Mouse (Mus musculus): ENCODE data around the gene Erc1. TPM values are rescaled to one million over a fixed set of nuclear protein-coding genes. Genes with fewer than 3 reads are reported as not detected.

Erc1 gene
- polyA plus RNA-seq, 1 experiment, result 3.0 TPM

DNA sequence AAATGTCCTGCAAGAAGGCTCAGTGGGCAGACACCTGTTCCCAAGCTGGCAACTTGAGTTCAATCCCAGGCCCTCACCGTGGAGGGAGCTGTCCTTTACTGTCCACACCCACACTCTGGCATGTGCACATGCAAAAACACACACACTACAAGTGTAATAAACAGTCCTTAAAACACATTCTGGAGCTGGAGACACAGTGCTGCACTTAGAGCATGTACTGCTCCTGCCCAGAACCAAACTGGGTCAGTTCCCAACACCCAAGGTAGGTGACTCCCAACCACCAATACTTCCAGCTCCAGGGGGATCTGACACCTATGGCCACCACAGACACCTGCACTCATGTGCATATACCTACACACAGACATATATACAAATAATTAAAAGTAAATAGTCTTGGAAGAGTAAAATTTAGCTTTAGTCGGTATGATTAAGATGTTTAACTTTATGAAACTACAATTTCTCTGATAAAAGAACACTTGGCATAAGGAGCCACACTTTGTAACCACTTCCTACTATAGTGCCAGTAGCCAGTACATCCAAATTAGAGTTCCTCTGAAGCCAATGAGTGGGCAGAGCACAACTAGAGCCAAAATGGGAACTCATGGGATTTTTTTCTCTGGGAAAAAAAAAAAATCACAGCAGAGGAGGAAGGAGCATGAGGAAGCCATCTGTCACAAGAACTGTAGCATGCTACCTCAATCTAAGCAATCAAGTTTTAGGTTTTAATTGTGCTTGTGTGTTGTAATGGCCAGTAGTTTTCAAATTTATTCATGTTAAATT is 39.1 kb downstream of the Erc1 start:
- 71% methylated on average over 2 of the region's 2 CpGs for whole genome bisulfite sequencing
- Histone ChIP-seq H3K36me3 (ENCODE audit: control insufficient read depth, insufficient read depth, low read length) (no peaks in the 10 kb centered on the region), H3K27me3 (ENCODE audit: control insufficient read depth, insufficient read depth, low read length) (no peaks in the 10 kb centered on the region), H3K4me1 (ENCODE audit: control insufficient read depth, insufficient read depth, insufficient read length) (no peaks in the 10 kb centered on the region), H3K4me3 (ENCODE audit: extremely low read depth, insufficient read depth, insufficient read length) (no peak overlapping the region), H3K27ac (ENCODE audit: insufficient read depth, low read length) (no peak overlapping the region)
- no peak for DNase-seq (ENCODE audit: low read depth in 1 of 2, low spot score in 2 of 2)
- no peak for TF ChIP-seq CTCF (IDR thresholded peaks at IDR 0.05; ENCODE audit: extremely low read depth, insufficient read depth, insufficient read length, insufficient replicate concordance)
- no peak for TF ChIP-seq POLR2A (IDR thresholded peaks at IDR 0.05; ENCODE audit: low read depth, low read length)

DNA sequence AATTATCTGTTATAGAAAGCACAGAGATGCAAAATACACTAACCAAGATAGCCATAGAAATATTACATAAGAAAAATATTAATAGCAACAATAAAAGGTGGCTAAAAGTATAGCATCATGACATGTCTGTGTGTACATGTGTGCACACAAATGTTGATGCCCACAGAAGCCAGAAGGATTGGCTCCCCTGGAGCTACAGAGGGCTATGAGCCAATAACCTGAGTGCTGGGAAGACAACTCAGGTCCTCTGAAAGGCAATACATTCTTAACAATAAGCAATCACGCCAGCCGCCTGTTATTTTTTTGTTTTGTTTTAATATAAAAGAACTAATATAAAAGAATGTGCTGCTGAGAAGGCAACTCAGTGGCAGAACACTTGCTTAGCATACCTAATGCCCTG is 44.7 kb downstream of the Erc1 start:
- TF ChIP-seq POLR2A (IDR thresholded peaks at IDR 0.05; ENCODE audit: low read depth, low read length) (no peak), CTCF (IDR thresholded peaks at IDR 0.05; ENCODE audit: extremely low read depth, insufficient read depth, insufficient read length, insufficient replicate concordance) (no peak)
- Histone ChIP-seq H3K27ac (ENCODE audit: insufficient read depth, low read length) (no peak overlapping the region), H3K4me1 (ENCODE audit: control insufficient read depth, insufficient read depth, insufficient read length) (no peaks in the 10 kb centered on the region), H3K27me3 (ENCODE audit: control insufficient read depth, insufficient read depth, low read length) (no peaks in the 10 kb centered on the region), H3K4me3 (ENCODE audit: extremely low read depth, insufficient read depth, insufficient read length) (no peak overlapping the region), H3K36me3 (ENCODE audit: control insufficient read depth, insufficient read depth, low read length) (no peaks in the 10 kb centered on the region)
- 90% methylated on average over 2 of the region's 2 CpGs for WGBS
- no peak for DNase-seq (ENCODE audit: low read depth in 1 of 2, low spot score in 2 of 2)

DNA sequence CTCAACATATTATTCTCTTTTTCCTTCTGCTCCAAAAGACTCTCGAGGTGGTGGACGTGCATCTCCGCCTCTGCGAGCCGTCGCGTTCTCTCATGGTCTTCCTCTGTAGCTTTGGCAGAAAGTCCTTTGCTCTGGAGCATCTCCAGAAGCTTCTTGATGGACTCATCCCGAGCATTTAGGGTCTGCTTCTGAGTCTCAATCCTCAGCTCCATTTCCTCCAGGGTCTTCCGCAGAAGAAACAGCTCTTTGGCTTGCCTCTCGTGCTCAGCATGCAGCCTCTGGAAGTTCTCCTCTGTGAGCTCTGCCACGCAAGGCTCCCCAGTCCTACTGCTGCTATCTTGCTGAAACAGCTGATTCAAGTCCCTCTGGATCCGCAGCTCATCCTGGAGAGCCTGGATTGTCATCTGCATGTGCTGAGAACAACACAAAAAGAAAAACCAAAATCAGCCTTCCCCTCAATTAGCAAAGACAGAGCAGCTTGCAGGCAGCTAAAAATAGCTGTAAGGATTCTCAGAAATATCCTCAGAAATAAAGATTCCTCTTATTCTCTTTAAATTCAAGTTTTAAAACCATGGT is 51.0 kb downstream of the Erc1 start:
- Histone ChIP-seq H3K27me3 (ENCODE audit: control insufficient read depth, insufficient read depth, low read length) (no peaks in the 10 kb centered on the region), H3K36me3 (ENCODE audit: control insufficient read depth, insufficient read depth, low read length) (peaks cover 1% of the 10 kb centered on the region; the same call in 1 of the 2 replicates), H3K27ac (ENCODE audit: insufficient read depth, low read length) (no peak overlapping the region), H3K4me1 (ENCODE audit: control insufficient read depth, insufficient read depth, insufficient read length) (no peaks in the 10 kb centered on the region), H3K4me3 (ENCODE audit: extremely low read depth, insufficient read depth, insufficient read length) (no peak overlapping the region)
- TF ChIP-seq POLR2A (IDR thresholded peaks at IDR 0.05; ENCODE audit: low read depth, low read length) (no peak), CTCF (IDR thresholded peaks at IDR 0.05; ENCODE audit: extremely low read depth, insufficient read depth, insufficient read length, insufficient replicate concordance) (no peak)
- 93% methylated on average over 12 of the region's 12 CpGs for WGBS
- DNase-seq (ENCODE audit: low read depth in 1 of 2, low spot score in 2 of 2), result no peak

DNA sequence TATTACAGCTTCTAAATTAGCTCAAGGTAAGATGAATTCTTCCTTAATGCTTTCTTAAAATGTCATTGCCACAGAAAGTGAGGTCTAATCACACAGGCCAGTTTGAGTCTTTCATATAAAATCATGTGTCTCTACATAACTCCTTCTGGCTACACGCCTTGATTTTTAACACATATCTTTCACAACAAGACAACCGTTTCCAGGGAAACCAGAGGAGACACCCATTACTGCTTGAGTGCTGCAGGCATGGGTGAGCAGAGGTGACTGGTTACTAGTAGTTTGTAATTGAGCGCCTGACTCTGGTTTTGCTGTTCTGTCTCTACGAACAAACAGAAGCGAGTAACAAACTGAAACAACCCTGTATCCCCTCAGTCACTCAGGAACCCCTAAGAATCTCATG is 51.7 kb downstream of the Erc1 start:
- no peak for TF ChIP-seq CTCF (IDR thresholded peaks at IDR 0.05; ENCODE audit: extremely low read depth, insufficient read depth, insufficient read length, insufficient replicate concordance)
- TF ChIP-seq POLR2A (IDR thresholded peaks at IDR 0.05; ENCODE audit: low read depth, low read length), result no peak
- Histone ChIP-seq H3K27me3 (ENCODE audit: control insufficient read depth, insufficient read depth, low read length) (no peaks in the 10 kb centered on the region), H3K4me3 (ENCODE audit: extremely low read depth, insufficient read depth, insufficient read length) (no peak overlapping the region), H3K4me1 (ENCODE audit: control insufficient read depth, insufficient read depth, insufficient read length) (no peaks in the 10 kb centered on the region), H3K27ac (ENCODE audit: insufficient read depth, low read length) (no peak overlapping the region), H3K36me3 (ENCODE audit: control insufficient read depth, insufficient read depth, low read length) (peaks cover 1% of the 10 kb centered on the region; the same call in 1 of the 2 replicates)
- WGBS, result 94% methylated on average over 5 of the region's 5 CpGs
- DNase-seq (ENCODE audit: low read depth in 1 of 2, low spot score in 2 of 2), result no peak

DNA sequence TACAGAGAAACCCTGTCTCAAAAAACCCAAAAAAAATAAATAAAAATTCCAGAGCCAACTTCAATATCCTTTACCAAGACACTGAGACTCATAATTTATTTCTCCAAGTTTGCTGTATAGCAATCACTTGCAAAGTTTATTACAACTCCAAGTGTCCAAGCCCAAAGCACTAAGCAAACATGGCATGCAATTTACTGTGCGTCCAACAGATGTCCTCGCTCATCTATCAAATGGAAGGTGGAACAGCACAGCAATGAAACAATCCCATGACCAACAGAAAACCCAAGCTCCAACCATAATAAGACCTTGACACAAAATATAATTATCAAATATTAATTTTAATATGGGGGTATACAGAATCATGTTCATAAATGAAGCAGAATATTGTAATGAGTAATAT is 55.4 kb downstream of the Erc1 start:
- DNase-seq (ENCODE audit: low read depth in 1 of 2, low spot score in 2 of 2), result peak; percentile 18 to 53
- 30% methylated on average over 2 of the region's 2 CpGs for WGBS
- no peak overlapping the region for H3K4me3 ChIP-seq (ENCODE audit: extremely low read depth, insufficient read depth, insufficient read length)
- TF ChIP-seq POLR2A (IDR thresholded peaks at IDR 0.05; ENCODE audit: low read depth, low read length) (no peak), CTCF (IDR thresholded peaks at IDR 0.05; ENCODE audit: extremely low read depth, insufficient read depth, insufficient read length, insufficient replicate concordance) (peak; percentile 57; the same call in 1 of the 2 replicates)
- no peak overlapping the region for H3K27ac ChIP-seq (ENCODE audit: insufficient read depth, low read length)
- H3K4me1 ChIP-seq (ENCODE audit: control insufficient read depth, insufficient read depth, insufficient read length), result no peaks in the 10 kb centered on the region
- H3K36me3 ChIP-seq (ENCODE audit: control insufficient read depth, insufficient read depth, low read length), result peaks cover 1% of the 10 kb centered on the region; the same call in 1 of the 2 replicates
- no peaks in the 10 kb centered on the region for H3K27me3 ChIP-seq (ENCODE audit: control insufficient read depth, insufficient read depth, low read length)

DNA sequence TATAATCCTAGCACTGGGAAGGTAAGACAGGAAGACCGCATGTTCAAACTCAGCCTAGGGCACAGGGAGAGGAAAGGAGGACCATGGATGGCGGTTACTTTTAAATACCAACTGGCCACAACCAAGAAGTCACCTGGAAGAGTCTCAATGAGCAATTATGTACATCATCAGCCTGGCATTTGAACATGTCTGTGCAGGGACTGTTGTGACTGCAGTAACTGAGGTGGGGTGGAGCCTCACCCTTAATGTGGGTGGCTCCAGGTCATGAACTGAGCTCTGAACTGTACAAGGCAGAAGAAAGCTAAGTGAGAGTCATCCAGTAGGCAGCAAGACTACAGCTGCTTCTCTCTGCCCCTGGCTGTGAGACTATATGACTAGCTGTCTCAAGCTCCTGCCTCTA is 65.6 kb downstream of the Erc1 start:
- DNase-seq (ENCODE audit: low read depth in 1 of 2, low spot score in 2 of 2), result no peak
- Histone ChIP-seq H3K4me3 (ENCODE audit: extremely low read depth, insufficient read depth, insufficient read length) (no peak overlapping the region), H3K27ac (ENCODE audit: insufficient read depth, low read length) (no peak overlapping the region), H3K27me3 (ENCODE audit: control insufficient read depth, insufficient read depth, low read length) (no peaks in the 10 kb centered on the region), H3K4me1 (ENCODE audit: control insufficient read depth, insufficient read depth, insufficient read length) (no peaks in the 10 kb centered on the region), H3K36me3 (ENCODE audit: control insufficient read depth, insufficient read depth, low read length) (no peaks in the 10 kb centered on the region; the same call in 1 of the 2 replicates)
- TF ChIP-seq CTCF (IDR thresholded peaks at IDR 0.05; ENCODE audit: extremely low read depth, insufficient read depth, insufficient read length, insufficient replicate concordance) (no peak), POLR2A (IDR thresholded peaks at IDR 0.05; ENCODE audit: low read depth, low read length) (no peak)
- 95% methylated on average over 2 of the region's 2 CpGs for WGBS

DNA sequence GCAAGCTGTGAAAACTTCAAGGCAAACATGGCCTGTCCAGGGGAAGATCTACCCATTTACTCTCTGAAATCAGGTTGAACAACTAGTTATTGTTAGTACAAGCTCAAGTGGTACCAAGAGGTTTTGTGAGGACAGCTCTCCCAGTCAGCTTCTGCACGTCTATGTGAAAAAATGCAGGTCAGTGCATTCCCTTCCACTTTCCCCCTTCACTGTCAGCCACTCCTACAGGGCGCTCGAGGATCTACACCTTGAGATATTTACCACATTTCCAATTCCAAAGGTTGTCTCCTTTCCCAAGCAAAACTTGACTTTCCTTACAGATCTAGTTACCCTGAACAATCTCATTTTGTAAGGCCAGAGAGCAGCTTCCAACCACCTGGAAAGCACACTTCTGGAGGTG is 66.9 kb downstream of the Erc1 start:
- Histone ChIP-seq H3K27ac (ENCODE audit: insufficient read depth, low read length) (no peak overlapping the region), H3K36me3 (ENCODE audit: control insufficient read depth, insufficient read depth, low read length) (no peaks in the 10 kb centered on the region; the same call in 1 of the 2 replicates), H3K27me3 (ENCODE audit: control insufficient read depth, insufficient read depth, low read length) (no peaks in the 10 kb centered on the region), H3K4me1 (ENCODE audit: control insufficient read depth, insufficient read depth, insufficient read length) (no peaks in the 10 kb centered on the region), H3K4me3 (ENCODE audit: extremely low read depth, insufficient read depth, insufficient read length) (no peak overlapping the region)
- no peak for DNase-seq (ENCODE audit: low read depth in 1 of 2, low spot score in 2 of 2)
- WGBS, result 87% methylated on average over 3 of the region's 3 CpGs
- TF ChIP-seq POLR2A (IDR thresholded peaks at IDR 0.05; ENCODE audit: low read depth, low read length) (no peak), CTCF (IDR thresholded peaks at IDR 0.05; ENCODE audit: extremely low read depth, insufficient read depth, insufficient read length, insufficient replicate concordance) (no peak)

Measured in spleen, adult 2 months (tissue).